Mouse (Mus musculus) heart, adult 18-20 months (tissue): Measurements from ENCODE around the gene Calca. TPM values are rescaled to one million over a fixed set of nuclear protein-coding genes. Genes with fewer than 3 reads are reported as not detected.
"Not testable (repeated sequence)": the region's sequence is repeated elsewhere in the genome, so short reads cannot be mapped to it uniquely, and the experiment has no call there.

Experiments used
- DNase-seq, 2 experiments: peaks; one replicate each; pipeline ENCODE4 v3.0.0; 2021 to 2022; ENCODE audit warnings: mixed read lengths in 1 of 2
- long read RNA-seq, 2 experiments: library from polyadenylated mRNA; stranded (forward); transcript quantifications; one replicate each; pipeline ENCODE4 v2.0.0; 2021
- total RNA-seq, 2 experiments: library from RNA; stranded (reverse); gene quantifications; 2 replicates each; pipeline ENCODE4 v1.2.3; 2021

The Calca gene
- not detected for total RNA-seq
- long read RNA-seq, experiment 1: 0 reads
- long read RNA-seq, experiment 2: 0 reads

DNA sequence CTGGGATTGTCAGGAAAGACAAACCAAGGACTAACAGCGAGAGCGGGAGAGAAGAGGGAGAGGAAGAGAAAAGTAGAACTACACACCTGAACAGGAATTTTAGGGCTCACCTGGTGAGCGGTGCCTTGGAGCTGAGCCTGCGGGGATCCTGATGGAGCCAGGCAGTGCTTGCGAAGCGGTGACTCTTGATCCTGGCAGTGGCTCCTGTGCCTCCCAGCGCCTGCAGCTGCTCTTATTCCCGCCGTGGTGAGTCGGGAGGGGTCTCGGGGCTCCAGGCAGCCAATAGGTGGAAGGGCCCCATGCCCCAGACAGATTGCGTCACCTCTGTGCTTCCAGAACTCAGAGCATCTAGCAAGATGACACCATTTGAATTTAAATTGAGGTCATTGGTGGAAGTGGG is at the start of gene Calca:
Calca (minus strand) TSS at position 256 of the 400 bp plus-strand sequence.
- no peak for DNase-seq

DNA sequence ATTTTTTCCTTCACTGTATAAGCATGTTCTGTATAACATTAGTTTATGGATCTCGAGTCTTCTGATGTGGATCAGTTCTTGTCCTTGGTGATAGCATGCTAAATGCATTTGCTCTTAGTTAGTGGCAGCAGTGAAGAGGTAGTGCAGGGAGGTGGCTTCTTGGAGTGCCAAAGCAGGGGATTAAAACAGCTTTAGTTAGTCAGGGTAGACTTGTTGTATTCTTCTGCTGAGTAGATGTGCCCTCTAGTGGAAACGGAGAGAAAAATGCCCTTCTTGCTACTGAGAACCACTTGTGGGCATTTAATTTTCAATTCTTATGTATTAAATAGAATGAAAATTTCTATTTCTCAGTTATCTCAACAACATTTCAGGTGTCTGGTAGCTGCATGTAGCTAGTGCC is 36.5 kb upstream of the Calca start:
- peak; percentile 3 to 5 for DNase-seq

DNA sequence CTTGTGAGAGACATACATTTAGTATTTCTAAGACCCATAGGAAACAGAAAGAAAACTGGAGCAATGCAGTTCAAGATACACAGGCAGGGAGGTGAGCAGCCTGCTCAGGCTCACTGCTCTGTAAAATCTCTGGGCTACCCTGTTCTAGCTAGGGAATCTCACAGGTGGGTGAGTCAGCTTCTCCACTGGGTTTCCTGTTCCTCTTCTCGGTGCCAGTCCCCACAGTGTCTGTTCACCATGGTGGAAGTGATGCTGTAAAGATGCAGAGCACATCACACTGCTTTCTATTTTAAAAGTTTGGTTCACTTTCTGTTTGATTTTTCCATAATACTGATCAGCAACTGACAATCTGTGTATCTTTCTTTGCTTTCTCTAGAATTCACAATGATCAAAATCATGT is 35.2 kb upstream of the Calca start:
- no peak for DNase-seq

DNA sequence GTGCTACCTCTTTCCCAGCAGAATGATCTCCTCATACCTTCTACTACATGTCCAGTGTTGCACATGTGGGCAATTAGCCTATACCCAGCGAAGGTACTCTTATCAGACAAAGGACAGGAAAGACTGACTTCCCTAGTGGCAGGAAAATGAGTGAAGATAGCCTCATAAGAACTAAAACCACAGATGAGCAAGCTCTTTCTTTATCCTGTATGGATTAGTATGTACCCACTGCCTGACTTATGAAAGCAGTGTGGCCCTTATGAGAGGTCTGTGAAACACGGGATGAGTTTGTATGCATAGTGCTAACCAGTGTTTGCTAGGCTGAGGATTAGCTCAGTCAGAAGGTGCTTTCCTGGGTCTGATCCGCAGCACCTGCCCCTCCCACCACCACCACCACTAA is 13.6 kb upstream of the Calca start:
- no peak for DNase-seq

DNA sequence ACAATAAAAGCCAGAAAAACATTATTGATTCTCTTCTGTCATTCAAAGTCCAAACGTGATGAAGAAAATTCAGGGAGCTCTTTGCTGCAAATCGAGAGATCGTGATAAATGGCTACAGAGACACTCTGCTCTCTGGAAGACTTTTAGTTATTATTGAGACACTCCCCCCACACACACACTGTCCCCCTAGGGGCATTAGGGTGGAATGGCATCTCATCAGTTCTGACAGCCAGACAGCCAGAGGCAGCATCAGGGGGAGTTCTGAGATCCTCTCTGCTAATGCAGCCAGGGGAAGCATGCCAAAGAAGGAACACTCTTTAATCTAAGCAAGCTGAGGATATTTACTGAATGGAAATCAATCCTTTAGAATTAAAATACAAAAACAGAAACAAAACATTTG is 12.6 kb upstream of the Calca start:
- no peak for DNase-seq

DNA sequence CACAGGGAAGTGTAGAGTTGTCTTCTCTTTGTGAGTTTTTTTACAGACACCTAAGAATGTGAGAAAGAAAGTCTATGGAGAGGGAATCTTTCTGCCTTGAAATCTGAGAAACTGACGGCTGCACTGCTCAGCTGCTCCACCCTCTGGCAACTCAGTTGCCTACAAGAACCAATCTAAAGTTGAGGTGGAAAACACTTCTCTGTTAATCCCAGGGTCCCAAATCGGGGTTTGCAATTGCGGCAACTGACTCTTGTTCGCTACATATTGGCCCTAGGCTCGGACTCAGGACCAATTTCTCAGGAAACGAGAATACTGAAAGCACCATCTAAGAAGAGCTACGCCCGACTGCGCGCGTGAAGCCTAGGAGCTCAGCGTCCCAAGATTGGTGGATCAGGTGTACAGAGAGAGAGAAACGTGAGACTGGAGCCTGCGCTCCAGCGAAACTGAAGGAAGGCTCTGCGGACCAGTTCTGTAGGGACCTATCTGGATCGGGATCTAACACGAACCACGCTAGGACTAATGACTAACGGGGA is 522 bp downstream of the Calca start:
- DNase-seq: peak; percentile 8 to 40

DNA sequence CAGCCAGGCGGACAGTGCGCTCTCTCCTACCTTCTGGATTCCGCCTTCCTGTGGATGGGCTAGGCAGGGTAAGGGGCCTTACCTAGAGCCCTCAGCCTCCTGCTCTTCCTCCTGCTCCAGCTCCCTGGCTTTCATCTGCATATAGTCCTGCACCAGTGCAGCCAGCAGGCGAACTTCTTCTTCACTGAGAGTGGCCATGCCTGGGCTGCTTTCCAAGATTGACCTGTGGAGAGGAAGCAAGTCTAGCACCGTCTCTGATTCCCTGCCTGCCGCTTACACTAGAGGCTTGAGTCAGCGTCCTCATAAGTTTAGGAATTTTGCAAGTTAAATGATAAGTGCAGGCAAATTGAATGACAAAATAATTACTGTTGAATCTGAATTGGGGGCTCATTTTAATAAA is 1.8 kb downstream of the Calca start:
- DNase-seq: no peak

DNA sequence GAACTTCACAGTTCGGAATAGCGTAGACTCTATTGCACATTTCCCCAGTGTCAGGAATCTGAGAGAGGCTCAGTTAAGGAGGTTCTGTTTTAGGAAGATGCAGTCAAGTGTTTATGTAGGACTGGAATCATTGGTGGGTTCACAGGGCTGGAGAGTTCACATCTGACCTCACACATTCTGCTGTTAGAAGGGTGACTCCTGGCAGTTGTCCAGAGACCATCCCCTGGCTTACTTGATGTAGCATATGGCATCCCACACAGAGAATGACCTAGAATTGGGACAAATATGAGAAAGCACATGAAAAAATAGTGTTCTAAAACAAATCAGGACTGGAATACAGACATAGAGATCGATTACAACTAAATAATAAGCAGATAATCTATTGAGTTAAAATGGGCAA is 10.2 kb downstream of the Calca start:
- DNase-seq: no peak

DNA sequence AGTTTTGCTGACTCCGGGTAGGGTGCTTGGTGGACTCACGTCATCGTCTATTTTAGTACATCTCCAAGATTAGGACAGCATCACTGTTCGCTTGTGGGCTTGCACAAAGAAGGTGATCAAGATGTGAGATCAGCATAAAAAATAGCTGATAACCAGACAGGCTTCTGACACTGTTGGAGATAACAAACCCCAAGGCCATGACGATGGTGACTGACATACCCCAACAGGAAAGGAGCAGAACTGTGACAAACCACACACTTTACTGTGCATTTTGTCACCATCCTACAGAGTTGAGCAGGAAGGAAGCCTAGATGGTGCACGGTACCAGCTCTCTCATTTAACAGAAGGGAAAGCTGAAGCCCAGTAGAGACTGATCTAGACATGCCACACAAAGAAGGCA is 19.4 kb downstream of the Calca start:
- no peak for DNase-seq

DNA sequence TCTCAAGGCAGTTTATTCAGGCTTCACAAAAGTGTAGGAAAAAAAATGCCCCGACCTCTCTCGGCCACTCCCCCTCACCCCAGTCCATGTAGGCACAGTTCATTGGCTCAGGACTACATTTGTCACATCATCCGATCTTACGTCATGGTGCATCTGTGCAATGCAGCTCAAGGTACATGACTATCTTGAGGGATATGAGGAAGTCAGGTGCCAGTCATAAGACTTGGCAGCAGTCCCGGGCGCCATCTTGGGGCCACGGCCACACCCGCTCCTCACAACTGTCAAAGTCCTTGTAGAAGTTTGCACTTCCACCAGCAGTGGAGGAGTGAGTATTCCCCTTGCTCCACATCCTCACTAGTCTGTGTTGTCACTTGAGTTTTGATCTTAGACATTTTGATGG is 41.8 kb downstream of the Calca start:
- not testable (repeated sequence) for DNase-seq

DNA sequence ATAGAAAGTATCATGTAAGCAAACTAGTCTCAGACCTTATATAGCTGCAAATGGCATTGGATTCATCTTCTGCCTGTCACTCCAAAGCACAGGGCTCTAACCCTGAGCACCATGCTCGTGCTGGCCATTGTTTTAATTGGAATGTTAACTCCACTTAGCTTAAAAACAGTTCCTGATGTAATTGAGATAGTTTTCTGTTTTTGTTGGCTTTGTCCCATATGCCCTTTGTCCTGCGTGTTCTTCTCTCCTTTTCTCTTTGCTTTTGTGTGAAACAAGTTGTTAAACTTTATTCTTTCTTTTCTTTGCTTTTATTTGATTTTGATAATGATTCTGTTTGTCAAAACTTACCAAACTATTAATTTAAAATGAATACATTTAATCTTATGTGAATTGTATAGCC is 53.7 kb downstream of the Calca start:
- DNase-seq: no peak

Other genes with a start within 250 kb of the Calca start
- 10 to 100 TPM in 1 of 2 experiments, 1 to 10 TPM in 1; 4.7 to 10.1 TPM for gene Pde3b, start 221.1 kb downstream of the Calca start, total RNA-seq
- under 1 TPM; 0.85 to 0.89 TPM for gene Cyp2r1, start 73.4 kb downstream of the Calca start, total RNA-seq
- 1 to 10 TPM in 1 of 2 experiments, not detected in 1; 1.1 TPM for gene Calcb, start 82.3 kb upstream of the Calca start, total RNA-seq
- under 1 TPM; 0.26 to 0.52 TPM for gene Insc, start 107.3 kb upstream of the Calca start, total RNA-seq